Mouse (Mus musculus) liver, embryonic 14.5 days (tissue): ENCODE results near the gene Srsf2. TPM values are rescaled to one million over a fixed set of nuclear protein-coding genes. Genes with fewer than 3 reads are reported as not detected.

Source experiments
- ATAC-seq: fragments of 200-750 bp; cut with Nextera tagmentation; 2 replicates; pipeline ENCODE4 v1.8.0; 2017; ENCODE audit warnings: moderate number of reproducible peaks, mild to moderate bottlenecking, moderate library complexity; ENCODE audit not compliant: insufficient read depth
- DNase-seq, 3 experiments: peaks; one replicate each; pipeline ENCODE4 v3.0.0-alpha.2; 2012 to 2013; ENCODE audit warnings: low read depth in 3 of 3, low spot score in 3 of 3
- H3K27ac ChIP-seq: fragments of 300-500 bp; sonication (generic); 2 replicates; pipeline ENCODE4 v1.5.1; 2014; ENCODE audit warnings: moderate library complexity, mild to moderate bottlenecking, control low read depth, inconsistent platforms
- H3K27me3 ChIP-seq: fragments of 300-500 bp; sonication (generic); 2 replicates; pipeline ENCODE4 v1.6.1; 2014; ENCODE audit warnings: mild to moderate bottlenecking, low read length, moderate library complexity; ENCODE audit not compliant: control insufficient read depth, insufficient read depth
- H3K36me3 ChIP-seq: fragments of 300-500 bp; sonication (generic); replicated peaks from 2 replicates; pipeline ENCODE4 v1.6.1; 2014; ENCODE audit warnings: low read depth; ENCODE audit not compliant: control insufficient read depth, insufficient read depth
- H3K4me1 ChIP-seq, 2 experiments: fragments of 200-500 bp in 1 of 2; fragments of 300-500 bp in 1 of 2; sonication (generic) in 1 of 2; replicated peaks; 2 replicates each; pipeline ENCODE4 v1.6.1; 2012 to 2014; ENCODE audit warnings: antibody characterized with exemption in 1 of 2, inconsistent platforms in 1 of 2, low read length in 1 of 2; ENCODE audit not compliant: control insufficient read depth in 2 of 2, insufficient read depth in 2 of 2
- H3K4me2 ChIP-seq: fragments of 300-500 bp; sonication (generic); 2 replicates; pipeline ENCODE4 v1.6.1; 2014; ENCODE audit warnings: low read depth, mild to moderate bottlenecking, control low read depth, moderate library complexity
- H3K4me3 ChIP-seq, 2 experiments: fragments of 200-500 bp in 1 of 2; fragments of 300-500 bp in 1 of 2; sonication (generic) in 1 of 2; 2 replicates each; pipeline ENCODE4 v1.5.1; 2012 to 2014; ENCODE audit warnings: low read depth in 2 of 2, low read length in 2 of 2, mild to moderate bottlenecking in 2 of 2, control low read depth in 1 of 2, inconsistent platforms in 1 of 2, moderate library complexity in 1 of 2; ENCODE audit not compliant: insufficient read depth in 1 of 2
- H3K9ac ChIP-seq: fragments of 300-500 bp; sonication (generic); replicated peaks from 2 replicates; pipeline ENCODE4 v1.6.1; 2014; ENCODE audit warnings: mild to moderate bottlenecking, control low read depth, moderate library complexity
- H3K9me3 ChIP-seq: fragments of 300-500 bp; sonication (generic); 2 replicates; pipeline ENCODE4 v1.6.1; 2016; ENCODE audit warnings: low read length, mixed read lengths; ENCODE audit not compliant: control insufficient read depth
- CTCF ChIP-seq: IDR thresholded peaks from 2 replicates; pipeline ENCODE4 v1.5.1; 2016; ENCODE audit warnings: antibody characterized with exemption, low read depth, control low read depth
- EP300 ChIP-seq: IDR thresholded peaks from 2 replicates; pipeline ENCODE4 v1.6.1; 2016; ENCODE audit warnings: antibody characterized with exemption, low read depth
- whole genome bisulfite sequencing: fragments of 180-500 bp; shearing (Covaris S2); extraction: QIAGEN DNeasy Blood & Tissue Kit; methylation state at CpG from one replicate; pipeline ENCODE4 v1.1.7; 2014; ENCODE audit not compliant: insufficient replicate concordance; 5-methylcytosine and 5-hydroxymethylcytosine counted together
- polyA plus RNA-seq, 2 experiments: library from polyadenylated mRNA; depleted of rRNA in 1 of 2; stranded (reverse) in 1 of 2; unstranded in 1 of 2; fragments of >200 nt; fragmentation: Nextera tagmentation in 1 of 2; extraction: Ambion mirVana in 1 of 2; gene quantifications; 2 replicates each; pipeline versions ENCODE4 v1.2.1 to v1.2.3; 2012 to 2014

The Srsf2 gene
- polyA plus RNA-seq, 2 experiments: 334 to 426 TPM

DNA sequence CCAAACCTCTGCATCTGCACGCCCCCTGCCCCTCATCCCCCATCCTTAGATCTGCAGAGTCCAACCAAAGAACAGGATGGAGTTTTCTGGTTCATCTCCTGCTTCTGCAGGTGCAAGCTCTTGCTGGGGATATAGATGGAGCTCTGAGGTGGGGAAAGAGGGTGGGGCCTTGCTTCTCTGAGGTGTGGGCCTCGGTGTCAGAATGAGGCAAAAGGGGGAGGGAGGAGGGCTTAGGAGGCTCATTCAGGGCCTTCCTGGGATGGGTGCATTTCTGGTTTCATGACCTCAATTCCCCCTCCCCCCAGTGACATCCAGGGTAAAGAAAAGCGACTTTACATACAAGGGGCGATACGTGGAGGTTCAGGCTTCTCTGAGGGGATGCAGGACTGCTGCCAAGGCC lies 34.2 kb upstream of the Srsf2 start:
- Histone ChIP-seq H3K4me2 (no peak overlapping the region), H3K4me1 (no peaks in the 10 kb centered on the region), H3K9me3 (no peaks in the 10 kb centered on the region), H3K27me3 (no peaks in the 10 kb centered on the region; the same call in 1 of the 2 replicates), H3K4me3 (no peak overlapping the region), H3K9ac (no peak overlapping the region), H3K27ac (no peak overlapping the region), H3K36me3 (no peaks in the 10 kb centered on the region)
- 47% methylated on average over 5 of the region's 5 CpGs for WGBS
- TF ChIP-seq CTCF (no peak), EP300 (no peak)
- no peak for DNase-seq
- ATAC-seq: no peak

GRCm38 (mm10) chr11:116885275-116886151 lies 32.6 kb upstream of the Srsf2 start:
- peak; percentile 33 to 37 (median 35) for DNase-seq
- no peaks in the 10 kb centered on the region; the same call in 1 of the 2 replicates for H3K27me3 ChIP-seq
- H3K9ac ChIP-seq: no peak overlapping the region; the same call in 1 of the 2 replicates
- no peak overlapping the region for H3K27ac ChIP-seq
- TF ChIP-seq EP300: no peak
- peak; percentile 90 for TF ChIP-seq CTCF
- no peak overlapping the region; the same call in 1 of the 2 replicates for H3K4me2 ChIP-seq
- no peak overlapping the region for H3K4me3 ChIP-seq
- no peak for ATAC-seq
- no peaks in the 10 kb centered on the region for H3K36me3 ChIP-seq
- H3K4me1 ChIP-seq: no peaks in the 10 kb centered on the region
- WGBS: 8% methylated on average over 27 of the region's 28 CpGs
- no peaks in the 10 kb centered on the region for H3K9me3 ChIP-seq

- Histone ChIP-seq H3K4me1 (no peaks in the 10 kb centered on the region), H3K27me3 (no peaks in the 10 kb centered on the region; the same call in 1 of the 2 replicates), H3K9ac (no peak overlapping the region), H3K4me3 (no peak overlapping the region), H3K27ac (no peak overlapping the region), H3K4me2 (no peak overlapping the region), H3K9me3 (no peaks in the 10 kb centered on the region), H3K36me3 (no peaks in the 10 kb centered on the region)
- ATAC-seq: no peak
- TF ChIP-seq EP300: no peak
- TF ChIP-seq CTCF: no peak
- DNase-seq: no peak
- 67% methylated on average over 6 of the region's 6 CpGs for WGBS
These were observed 31.2 kb upstream of the Srsf2 start for GRCm38 (mm10) chr11:116884061-116884460.

GRCm38 (mm10) chr11:116882446-116882845 lies 29.6 kb upstream of the Srsf2 start:
- no peak overlapping the region for H3K4me2 ChIP-seq
- 76% methylated on average over 10 of the region's 10 CpGs for WGBS
- H3K9me3 ChIP-seq: no peaks in the 10 kb centered on the region
- DNase-seq: no peak
- TF ChIP-seq EP300: no peak
- no peak for TF ChIP-seq CTCF
- H3K9ac ChIP-seq: no peak overlapping the region
- no peak overlapping the region for H3K27ac ChIP-seq
- H3K27me3 ChIP-seq: no peaks in the 10 kb centered on the region; the same call in 1 of the 2 replicates
- H3K4me1 ChIP-seq: no peaks in the 10 kb centered on the region
- no peak overlapping the region for H3K4me3 ChIP-seq
- ATAC-seq: no peak
- H3K36me3 ChIP-seq: no peaks in the 10 kb centered on the region

- H3K9ac ChIP-seq: no peak overlapping the region
- no peak for DNase-seq
- no peaks in the 10 kb centered on the region for H3K27me3 ChIP-seq
- H3K36me3 ChIP-seq: no peaks in the 10 kb centered on the region
- ATAC-seq: no peak
- H3K4me2 ChIP-seq: no peak overlapping the region
- no peak overlapping the region for H3K27ac ChIP-seq
- no peaks in the 10 kb centered on the region for H3K4me1 ChIP-seq
- WGBS: 61% methylated on average over 5 of the region's 5 CpGs
- H3K4me3 ChIP-seq: no peak overlapping the region
- H3K9me3 ChIP-seq: no peaks in the 10 kb centered on the region
- TF ChIP-seq EP300 (no peak), CTCF (no peak)
These were observed 28.5 kb upstream of the Srsf2 start for GRCm38 (mm10) chr11:116881440-116881839.
